ENCODE assay signal across 9 mouse cellular contexts in the genomic region with DNA sequence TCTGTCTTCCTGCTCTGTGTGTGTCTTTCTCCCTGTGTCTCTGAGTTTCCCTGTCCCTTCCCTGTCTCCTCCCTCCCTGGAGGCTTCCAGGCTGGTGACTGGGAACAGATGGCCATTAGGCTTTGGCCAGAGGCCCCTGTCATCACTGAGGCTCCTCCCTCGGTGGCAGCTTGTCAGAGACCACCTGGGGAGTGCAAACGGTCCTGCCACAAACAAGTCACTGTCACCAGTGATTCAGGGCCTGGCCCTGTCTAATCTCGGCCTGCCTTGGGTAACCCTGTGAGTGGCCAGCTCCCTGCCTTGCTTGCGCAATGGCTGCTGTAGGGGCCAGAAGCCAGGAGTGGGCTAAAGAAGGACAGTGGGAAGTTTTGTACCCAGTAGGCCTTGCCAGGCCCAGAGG. TPM values are rescaled to one million over a fixed set of nuclear protein-coding genes. Genes with fewer than 3 reads are reported as not detected.
A peak's percentile ranks its signal among the peaks of the same experiment; 100 is the strongest.
DNase-seq lines count a peak whose midpoint lies in the region; ATAC-seq and TF ChIP-seq lines count a peak whose summit lies in the region.
"Had no signal": no experiment of that assay in that cellular context is flagged by ENCODE, and none has a peak within 500 bp of the region (broad histone marks: within the 10 kb centered on the region; RNA-seq: fewer than 3 reads in every experiment).

No protein-coding gene starts in this region.

- intact Hi-C loops in left cerebral cortex, adult 2 months (cut with DNase I) = loop anchor here (10.0 kb wide), 1 partner anchor 1048 kb away; no protein-coding TSS in a partner anchor

- H3K27ac ChIP-seq in forebrain, embryonic 13.5 days = no peak overlapping the region
- no peak overlapping the region for H3K27ac ChIP-seq in forebrain, embryonic 11.5 days (ENCODE audit: low read depth, low read length)
- H3K27ac ChIP-seq in lung, embryonic 15.5 days = no peak overlapping the region
- H3K27ac ChIP-seq in left cerebral cortex, adult 2 months = no peak overlapping the region

- no peak overlapping the region for H3K9ac ChIP-seq in forebrain, embryonic 13.5 days
- H3K9ac ChIP-seq in forebrain, embryonic 11.5 days (ENCODE audit: low read length) = no peak overlapping the region
- no peak overlapping the region for H3K9ac ChIP-seq in lung, embryonic 15.5 days

- H3K4me3 ChIP-seq in forebrain, embryonic 13.5 days = no peak overlapping the region
- no peak overlapping the region for H3K4me3 ChIP-seq in forebrain, embryonic 11.5 days (ENCODE audit: low read depth, low read length)
- no peak overlapping the region for H3K4me3 ChIP-seq in lung, embryonic 15.5 days
- no peak overlapping the region for H3K4me3 ChIP-seq in left cerebral cortex, adult 2 months

- no peak for DNase-seq in forebrain, embryonic 11.5 days (ENCODE audit: low spot score)
- peak; percentile 50 for DNase-seq in adrenal gland, adult 8-10 months
- DNase-seq in embryo, embryonic 11 days = peak; percentile 30
- DNase-seq in thymus, adult 18-20 months = no peak
- DNase-seq in layer of hippocampus, adult 18-20 months (ENCODE audit: low spot score in 2 of 2) = no peak
- no peak for DNase-seq in left cerebral cortex, adult 2 months (ENCODE audit: extremely low spot score in 1 of 2, low spot score in 2 of 2)
- DNase-seq: kidney, adult 11 months had no signal

- H3K9me3 ChIP-seq in forebrain, embryonic 13.5 days (replicated peaks) = no peaks in the 10 kb centered on the region
- no peaks in the 10 kb centered on the region for H3K9me3 ChIP-seq in forebrain, embryonic 11.5 days (ENCODE audit: control insufficient read depth, low read length)
- H3K9me3 ChIP-seq in lung, embryonic 15.5 days = no peaks in the 10 kb centered on the region

- H3K36me3 ChIP-seq in forebrain, embryonic 13.5 days (ENCODE audit: poor library complexity, severe bottlenecking) = no peaks in the 10 kb centered on the region
- H3K36me3 ChIP-seq in forebrain, embryonic 11.5 days (ENCODE audit: control insufficient read depth, insufficient read depth, low read length) = no peaks in the 10 kb centered on the region
- no peaks in the 10 kb centered on the region for H3K36me3 ChIP-seq in lung, embryonic 15.5 days

- H3K4me1 ChIP-seq in forebrain, embryonic 13.5 days = peaks cover 11% of the 10 kb centered on the region
- no peaks in the 10 kb centered on the region for H3K4me1 ChIP-seq in forebrain, embryonic 11.5 days (replicated peaks; ENCODE audit: control insufficient read depth, insufficient read depth, low read length)
- 0 out of 2 replicates have a peak, but pooled peaks cover 3% of the 10 kb centered on the region for H3K4me1 ChIP-seq in lung, embryonic 15.5 days

- 38% methylated on average over 4 of the region's 4 CpGs for WGBS in forebrain, embryonic 13.5 days
- 44% methylated on average over 4 of the region's 4 CpGs for WGBS in forebrain, embryonic 11.5 days
- 27% methylated on average over 4 of the region's 4 CpGs for WGBS in lung, embryonic 15.5 days

- no peaks in the 10 kb centered on the region for H3K27me3 ChIP-seq in forebrain, embryonic 13.5 days
- no peaks in the 10 kb centered on the region for H3K27me3 ChIP-seq in forebrain, embryonic 11.5 days (ENCODE audit: control insufficient read depth, insufficient read depth, low read length)
- no peaks in the 10 kb centered on the region for H3K27me3 ChIP-seq in lung, embryonic 15.5 days

- peak; percentile 51; the same call in 1 of the 2 replicates for ATAC-seq in forebrain, embryonic 13.5 days
- ATAC-seq in forebrain, embryonic 11.5 days (replicated peaks; ENCODE audit: low FRiP score) = no peak; the same call in 1 of the 2 replicates
- ATAC-seq in lung, embryonic 15.5 days (ENCODE audit: borderline replicate concordance, extremely low read depth, low FRiP score, low TSS enrichment) = peak; percentile 40; the same call in 1 of the 2 replicates

- no peak for TF ChIP-seq CTCF in left cerebral cortex, adult 2 months (IDR thresholded peaks at IDR 0.05)

- H3K4me2 ChIP-seq in forebrain, embryonic 13.5 days = no peak overlapping the region
- no peak overlapping the region for H3K4me2 ChIP-seq in forebrain, embryonic 11.5 days (ENCODE audit: low read depth, low read length, severe bottlenecking)
- no peak overlapping the region for H3K4me2 ChIP-seq in lung, embryonic 15.5 days

RNA-seq across cellular contexts. Expression of a gene that starts 12.5 kb away (rescaled TPM):
- 0.13 and 0.18 TPM in 2 replicates for polyA plus RNA-seq in forebrain, embryonic 13.5 days (2015; fragmentation: Nextera tagmentation; extraction: Ambion mirVana)
- 0.08 and 0.32 TPM in 2 replicates for polyA plus RNA-seq in forebrain, embryonic 11.5 days (2014; fragmentation: Nextera tagmentation; extraction: Ambion mirVana)
- 1 to 10 TPM in 1 of 4 experiments, under 1 TPM in 3; 0.56 to 1.9 (median 0.72) TPM for total RNA-seq in adrenal gland, adult 8-10 months (2022)
- 0.15 and 0.36 TPM in 2 replicates for polyA plus RNA-seq in lung, embryonic 15.5 days (2015; fragmentation: Nextera tagmentation; extraction: Ambion mirVana)
- 1 to 10 TPM; 2.3 to 3.0 TPM for total RNA-seq in layer of hippocampus, adult 18-20 months (2021)
- total RNA-seq in left cerebral cortex, adult 2 months (2021) = 1 to 10 TPM; 2.0 to 2.1 TPM

Comparison
In these comparisons a context has a peak if more than half of its experiments do, and no peak if none do; other contexts are left out.
1. DNase-seq: peak in adrenal gland, adult 8-10 months (single experiment) and embryo, embryonic 11 days (single experiment); none in forebrain, embryonic 11.5 days (single experiment), thymus, adult 18-20 months (0 of 2), layer of hippocampus, adult 18-20 months (0 of 2) and left cerebral cortex, adult 2 months (0 of 2).